Mouse (Mus musculus): ENCODE results near the gene Ehbp1.

DNA sequence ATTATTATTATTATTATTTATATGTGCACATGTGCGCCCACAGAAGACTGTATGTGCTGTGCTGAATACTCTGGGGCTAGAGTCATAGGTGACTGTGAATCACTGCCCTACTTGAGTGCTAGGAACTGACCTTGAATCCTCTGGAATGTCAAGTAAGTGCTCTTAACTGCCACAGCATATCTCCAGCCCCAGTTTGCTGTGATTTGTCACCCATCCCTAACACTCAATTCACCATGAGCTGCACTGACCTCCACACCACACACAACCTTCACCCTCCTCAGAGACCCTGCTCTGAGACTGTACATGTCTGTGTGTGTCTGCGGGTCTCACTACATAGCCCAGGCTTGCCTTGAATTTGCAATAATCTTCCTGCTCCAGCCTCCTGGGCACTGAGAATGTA is 185.9 kb downstream of the Ehbp1 start:
- TF ChIP-seq CTCF (conservative IDR thresholded peaks at IDR 0.05; ENCODE audit: insufficient read depth, insufficient read length, low read depth, low read length) (no peak), POLR2A (IDR thresholded peaks at IDR 0.05; ENCODE audit: low read depth, low read length) (no peak)

Data from kidney, adult 2 months (tissue).